Mouse (Mus musculus): ENCODE results near the gene Pptc7. TPM values are rescaled to one million over a fixed set of nuclear protein-coding genes. Genes with fewer than 3 reads are reported as not detected.
A peak's percentile ranks its signal among the peaks of the same experiment; 100 is the strongest.

The Pptc7 gene
- polyA plus RNA-seq, 1 experiment from 2014 or later, result 8.6 TPM

GRCm38 (mm10) chr5:122354492-122355067 is 70.4 kb downstream of the Pptc7 start:
- Histone ChIP-seq H3K4me3 (ENCODE audit: low read length) (peak overlapping the region; percentile 99), H3K9me3 (ENCODE audit: control insufficient read depth, low read length) (no peaks in the 10 kb centered on the region), H3K4me2 (ENCODE audit: low read depth, low read length) (peak overlapping the region; percentile 80), H3K27me3 (ENCODE audit: control insufficient read depth, insufficient read depth, low read depth, low read length) (no peaks in the 10 kb centered on the region), H3K36me3 (ENCODE audit: control insufficient read depth, insufficient read depth, low read length) (no peaks in the 10 kb centered on the region), H3K27ac (ENCODE audit: low read length) (peak overlapping the region; percentile 57; the same call in 1 of the 2 replicates), H3K9ac (ENCODE audit: low read length) (peak overlapping the region; percentile 88), H3K4me1 (replicated peaks; ENCODE audit: control insufficient read depth, insufficient read depth, low read length) (peaks cover 7% of the 10 kb centered on the region; the same call in 1 of the 2 replicates)
- peak; percentile 77; the same call in 1 of the 2 replicates for ATAC-seq (ENCODE audit: low read depth)
- WGBS, result 0% methylated on average over 53 of the region's 57 CpGs

GRCm38 (mm10) chr5:122371591-122372191 is 87.5 kb downstream of the Pptc7 start, which contains the start of gene Gpn3:
Gene Gpn3 (plus strand): TSS chr5:122371876.
- Histone ChIP-seq H3K4me1 (replicated peaks; ENCODE audit: control insufficient read depth, insufficient read depth, low read length) (peaks cover 11% of the 10 kb centered on the region; the same call in 1 of the 2 replicates), H3K9ac (ENCODE audit: low read length) (peak within 1 kb of the TSS; percentile 89), H3K9me3 (ENCODE audit: control insufficient read depth, low read length) (no peaks in the 10 kb centered on the region), H3K36me3 (ENCODE audit: control insufficient read depth, insufficient read depth, low read length) (peaks cover 21% of the 10 kb centered on the region), H3K27ac (ENCODE audit: low read length) (peak within 1 kb of the TSS; percentile 95), H3K4me2 (ENCODE audit: low read depth, low read length) (peak within 1 kb of the TSS; percentile 78), H3K27me3 (ENCODE audit: control insufficient read depth, insufficient read depth, low read depth, low read length) (no peaks in the 10 kb centered on the region), H3K4me3 (ENCODE audit: low read length) (peak within 1 kb of the TSS; percentile 81)
- WGBS, result under 1% methylated on average over 31 of the region's 46 CpGs
- peak; percentile 69 for ATAC-seq (ENCODE audit: low read depth)

DNA sequence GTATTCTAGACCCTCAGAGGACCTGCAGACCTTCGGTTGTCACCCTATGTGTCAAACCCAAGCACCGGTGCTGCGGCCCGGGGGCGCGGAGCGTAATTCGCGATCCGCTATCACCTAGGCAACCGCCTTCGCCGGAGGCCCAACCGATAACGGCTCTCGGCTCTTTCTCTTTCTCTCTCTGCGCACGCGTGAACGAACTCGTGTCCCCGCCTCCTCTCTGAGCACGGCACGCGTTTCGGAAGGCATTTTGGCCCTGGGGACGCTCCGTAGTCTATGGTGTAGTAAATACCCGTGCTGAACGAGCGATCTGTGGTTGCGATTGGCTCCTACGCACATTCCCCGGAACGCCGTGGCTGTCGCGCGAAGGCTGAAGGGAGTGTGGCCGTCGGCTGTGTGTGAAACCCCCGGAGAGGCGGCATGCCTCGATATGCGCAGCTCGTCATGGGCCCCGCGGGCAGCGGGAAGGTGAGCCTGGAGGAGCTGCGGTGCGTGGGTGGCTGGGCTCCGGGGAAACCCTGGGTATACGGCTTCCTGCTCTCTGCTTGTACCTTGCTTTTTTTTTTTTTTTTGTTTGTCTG is 88.1 kb downstream of the Pptc7 start, which contains the start of gene Fam216a:
TSS of gene Fam216a (minus strand) at position 173 of the 578 bp plus-strand sequence.
- Histone ChIP-seq H3K27me3 (ENCODE audit: control insufficient read depth, insufficient read depth, low read depth, low read length) (no peaks in the 10 kb centered on the region), H3K4me1 (replicated peaks; ENCODE audit: control insufficient read depth, insufficient read depth, low read length) (peaks cover 11% of the 10 kb centered on the region; the same call in 1 of the 2 replicates), H3K36me3 (ENCODE audit: control insufficient read depth, insufficient read depth, low read length) (peaks cover 16% of the 10 kb centered on the region), H3K9ac (ENCODE audit: low read length) (peak within 1 kb of the TSS; percentile 89), H3K9me3 (ENCODE audit: control insufficient read depth, low read length) (no peaks in the 10 kb centered on the region), H3K4me3 (ENCODE audit: low read length) (peak within 1 kb of the TSS; percentile 81), H3K4me2 (ENCODE audit: low read depth, low read length) (peak within 1 kb of the TSS; percentile 78), H3K27ac (ENCODE audit: low read length) (peak within 1 kb of the TSS; percentile 95)
- peak; percentile 96 for ATAC-seq (ENCODE audit: low read depth)
- under 1% methylated on average over 53 of the region's 53 CpGs for WGBS

DNA sequence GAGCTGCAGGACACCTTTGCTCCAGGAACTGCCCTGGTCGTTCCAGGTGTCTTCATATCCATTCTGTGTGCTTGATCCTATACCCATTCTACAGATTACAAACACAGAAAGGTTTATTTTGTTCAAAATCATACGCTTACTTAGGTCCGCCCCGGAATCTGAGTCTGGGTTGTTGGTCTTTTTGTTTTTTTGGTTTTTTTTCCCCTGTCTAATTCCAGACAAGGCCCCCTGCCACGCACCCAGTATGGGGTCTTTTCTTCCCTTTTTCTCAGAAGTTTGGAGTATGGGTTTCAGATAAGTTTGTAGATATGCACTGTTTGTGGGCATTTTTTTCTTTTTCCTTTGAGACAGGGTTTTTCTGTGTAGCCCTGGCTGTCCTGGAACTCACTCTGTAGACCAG is 88.7 kb downstream of the Pptc7 start:
- Histone ChIP-seq H3K4me2 (ENCODE audit: low read depth, low read length) (peak overlapping the region; percentile 78), H3K36me3 (ENCODE audit: control insufficient read depth, insufficient read depth, low read length) (peaks cover 10% of the 10 kb centered on the region), H3K9ac (ENCODE audit: low read length) (peak overlapping the region; percentile 89), H3K9me3 (ENCODE audit: control insufficient read depth, low read length) (no peaks in the 10 kb centered on the region), H3K27ac (ENCODE audit: low read length) (peak overlapping the region; percentile 92), H3K4me1 (replicated peaks; ENCODE audit: control insufficient read depth, insufficient read depth, low read length) (peaks cover 11% of the 10 kb centered on the region; the same call in 1 of the 2 replicates), H3K4me3 (ENCODE audit: low read length) (peak overlapping the region; percentile 81), H3K27me3 (ENCODE audit: control insufficient read depth, insufficient read depth, low read depth, low read length) (no peaks in the 10 kb centered on the region)
- ATAC-seq (ENCODE audit: low read depth), result no peak
- WGBS, result 3% methylated on average over 5 of the region's 5 CpGs

Other genes with a start within 250 kb of the Pptc7 start
- gene Cux2, start 234.3 kb upstream of the Pptc7 start, polyA plus RNA-seq (2015; fragmentation: Nextera tagmentation; extraction: Ambion mirVana), result 1.5 and 2.3 TPM in 2 replicates
- gene Myl2, start 183.4 kb upstream of the Pptc7 start, polyA plus RNA-seq (2015; fragmentation: Nextera tagmentation; extraction: Ambion mirVana), result 12.4 and 12.7 TPM in 2 replicates
- gene Ccdc63, start 143.5 kb upstream of the Pptc7 start, polyA plus RNA-seq (2015; fragmentation: Nextera tagmentation; extraction: Ambion mirVana), result 0.04 TPM in 1 of 2 replicates, not detected in the other
- 214 and 259 TPM in 2 replicates for gene Ppp1cc, start 126.1 kb upstream of the Pptc7 start, polyA plus RNA-seq (2015; fragmentation: Nextera tagmentation; extraction: Ambion mirVana)
- 4.4 and 5.0 TPM in 2 replicates for gene Hvcn1, start 77.6 kb upstream of the Pptc7 start, polyA plus RNA-seq (2015; fragmentation: Nextera tagmentation; extraction: Ambion mirVana)
- 6.5 and 7.4 TPM in 2 replicates for gene Tctn1, start 19.9 kb upstream of the Pptc7 start, polyA plus RNA-seq (2015; fragmentation: Nextera tagmentation; extraction: Ambion mirVana)
- 10.2 and 11.4 TPM in 2 replicates for gene Rad9b, start 69.9 kb downstream of the Pptc7 start, polyA plus RNA-seq (2015; fragmentation: Nextera tagmentation; extraction: Ambion mirVana)
- gene Vps29, start 70.0 kb downstream of the Pptc7 start, polyA plus RNA-seq (2015; fragmentation: Nextera tagmentation; extraction: Ambion mirVana), result 210 and 225 TPM in 2 replicates
- gene Gpn3, start 87.5 kb downstream of the Pptc7 start, polyA plus RNA-seq (2015; fragmentation: Nextera tagmentation; extraction: Ambion mirVana), result 76.2 and 76.8 TPM in 2 replicates
- 65.2 and 66.5 TPM in 2 replicates for gene Fam216a, start 88.0 kb downstream of the Pptc7 start, polyA plus RNA-seq (2015; fragmentation: Nextera tagmentation; extraction: Ambion mirVana)
- 158 and 162 TPM in 2 replicates for gene Arpc3, start 107.5 kb downstream of the Pptc7 start, polyA plus RNA-seq (2015; fragmentation: Nextera tagmentation; extraction: Ambion mirVana)
- gene Anapc7, start 137.3 kb downstream of the Pptc7 start, polyA plus RNA-seq (2015; fragmentation: Nextera tagmentation; extraction: Ambion mirVana), result 42.8 and 44.0 TPM in 2 replicates
- 28.8 TPM in 2 replicates for gene Atp2a2, start 217.9 kb downstream of the Pptc7 start, polyA plus RNA-seq (2015; fragmentation: Nextera tagmentation; extraction: Ambion mirVana)